Mouse (Mus musculus) stomach, postnatal 0 days (tissue): Measurements from ENCODE around the gene Rpl35a.

Source experiments
- CTCF ChIP-seq: IDR thresholded peaks from 2 replicates; pipeline ENCODE4 v1.5.1; 2016; ENCODE audit warnings: antibody characterized with exemption, low read depth, mild to moderate bottlenecking, moderate library complexity
- EP300 ChIP-seq: optimal IDR thresholded peaks from 2 replicates; pipeline ENCODE3; 2016; ENCODE audit warnings: antibody characterized with exemption

- TF ChIP-seq CTCF (no peak), EP300 (no peak)
These were observed 46.1 kb upstream of the Rpl35a start for GRCm38 (mm10) chr16:33010166-33010565.
